Mouse (Mus musculus) splenic B cell, adult 2 months (primary cell): ENCODE measurements around the gene Tmem186.

Source experiments
- DNase-seq: peaks from one replicate; pipeline ENCODE4 v3.0.0-alpha.2; 2011; ENCODE audit warnings: low read depth, low spot score
- H3K27me3 ChIP-seq: 2 replicates; pipeline ENCODE4 v1.6.1; 2012; ENCODE audit warnings: mild to moderate bottlenecking, low read length, moderate library complexity, mixed read lengths; ENCODE audit not compliant: control insufficient read depth, poor library complexity, insufficient read depth, severe bottlenecking
- H3K36me3 ChIP-seq: 2 replicates; pipeline ENCODE4 v1.6.1; 2012; ENCODE audit warnings: mild to moderate bottlenecking, low read length, moderate library complexity, mixed read lengths; ENCODE audit not compliant: control insufficient read depth, poor library complexity, insufficient read depth, severe bottlenecking

Gene Tmem186

GRCm38 (mm10) chr16:8637217-8638051 is at the start of gene Tmem186, which contains the start of gene Pmm2:
TSS of gene Tmem186 (minus strand) at chr16:8637712.
TSS of gene Pmm2 (plus strand) at chr16:8637674.
- Histone ChIP-seq H3K27me3 (no peaks in the 10 kb centered on the region), H3K36me3 (no peaks in the 10 kb centered on the region)
- peak; percentile 86 for DNase-seq

GRCm38 (mm10) chr16:8686871-8687535 is 49.5 kb upstream of the Tmem186 start:
- Histone ChIP-seq H3K27me3 (no peaks in the 10 kb centered on the region), H3K36me3 (peaks cover 6% of the 10 kb centered on the region; the same call in 1 of the 2 replicates)
- DNase-seq = no peak

GRCm38 (mm10) chr16:8686121-8686870 is 48.8 kb upstream of the Tmem186 start:
- H3K36me3 ChIP-seq = peaks cover 6% of the 10 kb centered on the region; the same call in 1 of the 2 replicates
- H3K27me3 ChIP-seq = no peaks in the 10 kb centered on the region
- DNase-seq = peak; percentile 89

GRCm38 (mm10) chr16:8685087-8685486 is 47.6 kb upstream of the Tmem186 start:
- no peak for DNase-seq
- Histone ChIP-seq H3K27me3 (no peaks in the 10 kb centered on the region), H3K36me3 (peaks cover 6% of the 10 kb centered on the region; the same call in 1 of the 2 replicates)

- no peaks in the 10 kb centered on the region for H3K27me3 ChIP-seq
- no peaks in the 10 kb centered on the region for H3K36me3 ChIP-seq
- no peak for DNase-seq
Measured at GRCm38 (mm10) chr16:8680470-8680869, 43.0 kb upstream of the Tmem186 start, which contains the start of gene Gm5767. TSS of gene Gm5767 (plus strand) at chr16:8680770.

- Histone ChIP-seq H3K36me3 (no peaks in the 10 kb centered on the region), H3K27me3 (no peaks in the 10 kb centered on the region)
- DNase-seq = no peak
Measured at GRCm38 (mm10) chr16:8679780-8680179, 42.3 kb upstream of the Tmem186 start.

- H3K27me3 ChIP-seq = no peaks in the 10 kb centered on the region
- H3K36me3 ChIP-seq = no peaks in the 10 kb centered on the region
- no peak for DNase-seq
Measured at GRCm38 (mm10) chr16:8678676-8679075, 41.2 kb upstream of the Tmem186 start.

GRCm38 (mm10) chr16:8678035-8678434 is 40.5 kb upstream of the Tmem186 start:
- DNase-seq = no peak

GRCm38 (mm10) chr16:8676800-8677199 is 39.3 kb upstream of the Tmem186 start:
- Histone ChIP-seq H3K27me3 (no peaks in the 10 kb centered on the region), H3K36me3 (no peaks in the 10 kb centered on the region)
- DNase-seq = peak; percentile 76

More at GRCm38 (mm10) chr16:8678035-8678434, 40.5 kb upstream of the Tmem186 start:
- Histone ChIP-seq H3K27me3 (no peaks in the 10 kb centered on the region), H3K36me3 (no peaks in the 10 kb centered on the region)

- Histone ChIP-seq H3K36me3 (no peaks in the 10 kb centered on the region), H3K27me3 (no peaks in the 10 kb centered on the region)
- DNase-seq = no peak
Measured at GRCm38 (mm10) chr16:8676228-8676627, 38.7 kb upstream of the Tmem186 start.

- no peak for DNase-seq
- H3K27me3 ChIP-seq = no peaks in the 10 kb centered on the region
- no peaks in the 10 kb centered on the region for H3K36me3 ChIP-seq
Measured at GRCm38 (mm10) chr16:8675559-8675958, 38.0 kb upstream of the Tmem186 start.

GRCm38 (mm10) chr16:8674165-8674564 is 36.7 kb upstream of the Tmem186 start:
- peak; percentile 93 for DNase-seq
- H3K27me3 ChIP-seq = no peaks in the 10 kb centered on the region
- H3K36me3 ChIP-seq = no peaks in the 10 kb centered on the region

GRCm38 (mm10) chr16:8673343-8673742 is 35.8 kb upstream of the Tmem186 start:
- H3K27me3 ChIP-seq = no peaks in the 10 kb centered on the region
- DNase-seq = no peak

GRCm38 (mm10) chr16:8672811-8673210 is 35.3 kb upstream of the Tmem186 start:
- DNase-seq = no peak
- no peaks in the 10 kb centered on the region for H3K36me3 ChIP-seq

More at GRCm38 (mm10) chr16:8673343-8673742, 35.8 kb upstream of the Tmem186 start:
- H3K36me3 ChIP-seq = no peaks in the 10 kb centered on the region

More at GRCm38 (mm10) chr16:8672811-8673210, 35.3 kb upstream of the Tmem186 start:
- H3K27me3 ChIP-seq = no peaks in the 10 kb centered on the region
